Mouse (Mus musculus): ENCODE data around the gene Psg18.
"Not testable (repeated sequence)": the region's sequence is repeated elsewhere in the genome, so short reads cannot be mapped to it uniquely, and the experiment has no call there.

Psg18 gene

DNA sequence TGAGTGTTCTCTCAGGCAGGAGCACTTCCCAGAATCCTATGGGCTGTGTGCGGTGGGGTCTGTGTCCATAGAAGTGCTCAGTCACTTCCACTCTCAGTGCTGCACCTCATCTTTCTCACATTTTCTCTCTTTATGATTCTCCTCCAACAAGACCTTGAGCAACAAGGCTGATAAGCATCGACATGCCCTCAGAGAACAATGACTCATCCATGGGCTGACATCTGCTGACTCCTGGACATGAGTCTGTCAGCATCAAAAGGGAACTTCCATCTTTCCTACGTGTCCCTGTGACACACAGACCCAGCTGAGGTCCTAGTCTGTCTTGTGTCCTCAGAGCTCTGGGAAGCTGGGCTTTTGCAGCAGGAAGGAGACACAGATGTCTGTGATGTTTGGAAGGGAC lies at the start of gene Psg18:
Gene Psg18 (minus strand): TSS at position 101 of the 400 bp plus-strand sequence.
- DNase-seq, result not testable (repeated sequence)

DNA sequence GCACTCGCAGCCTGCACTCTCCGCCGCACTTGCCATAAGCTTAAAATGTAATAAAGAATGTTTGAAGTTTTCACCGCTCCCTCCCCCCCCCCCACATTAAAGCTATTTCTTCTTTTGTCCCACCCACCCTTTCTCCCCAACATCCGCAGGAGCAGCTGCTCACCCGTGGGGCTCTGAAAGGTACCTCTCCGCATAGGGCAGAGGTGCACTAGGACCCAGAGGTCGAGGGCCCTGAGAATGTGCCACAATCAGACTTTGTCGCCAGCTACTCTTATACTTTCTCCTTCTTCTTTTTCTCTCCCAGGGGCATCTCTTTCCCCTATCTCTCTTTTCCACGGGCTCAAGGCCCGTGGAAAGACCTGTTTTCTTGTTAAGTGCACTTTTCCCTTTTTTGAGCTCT lies 48.6 kb upstream of the Psg18 start:
- DNase-seq, result no peak

DNA sequence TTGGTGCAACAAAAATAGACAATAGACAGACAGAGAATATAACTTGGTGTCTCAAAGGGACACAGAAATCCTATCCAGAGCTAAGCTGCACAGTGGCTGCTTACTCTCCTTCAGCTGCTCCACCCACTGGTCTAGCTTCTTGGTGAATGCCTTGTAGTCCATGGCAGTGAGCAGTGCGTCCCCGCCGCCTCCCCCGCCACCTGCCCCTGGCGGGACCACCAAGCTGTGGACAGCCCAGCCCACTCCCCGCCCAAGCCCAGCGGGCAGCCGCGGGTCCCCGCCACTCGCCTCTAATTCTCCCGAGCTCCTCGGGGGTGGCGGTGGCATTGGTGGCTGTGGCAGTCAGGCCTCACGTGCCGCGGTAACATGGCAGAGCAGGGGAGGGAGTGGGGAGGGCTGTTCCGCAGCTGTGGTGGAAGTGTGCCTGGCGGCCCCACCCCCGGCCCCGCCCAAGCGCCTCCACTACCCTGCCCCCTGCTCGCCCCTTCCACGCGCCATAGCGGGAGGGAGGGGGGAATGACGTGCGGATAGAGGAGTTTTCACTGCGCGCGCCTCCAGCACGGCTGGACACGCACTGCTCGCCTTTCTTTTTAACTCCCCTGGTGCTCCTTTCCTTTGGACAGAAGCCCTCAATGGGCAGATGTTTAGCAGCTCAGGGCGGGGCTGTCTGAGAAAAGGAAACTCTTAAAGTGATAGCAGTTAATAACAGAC lies 47.9 kb upstream of the Psg18 start:
- peak; percentile 6 to 22 for DNase-seq

DNA sequence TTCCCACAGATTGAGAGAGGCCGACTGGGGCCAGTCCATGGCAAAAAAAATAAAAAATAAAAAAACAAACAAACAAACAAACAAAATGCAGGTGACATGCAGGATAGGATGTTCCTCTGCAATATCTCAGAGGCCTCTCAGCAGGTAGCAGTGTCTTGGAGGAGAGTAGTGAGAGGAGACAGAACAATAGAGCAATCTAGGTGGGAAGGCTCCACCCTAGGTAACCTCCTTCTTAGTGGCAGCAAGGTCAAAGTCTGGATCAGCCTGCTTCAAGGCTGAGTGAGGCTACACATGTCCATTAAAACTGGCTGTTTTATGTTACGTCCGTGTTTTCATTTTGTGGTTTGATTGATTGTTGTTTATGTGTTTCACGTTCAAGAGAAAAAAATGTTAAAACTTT lies 36.7 kb upstream of the Psg18 start:
- not testable (repeated sequence) for DNase-seq

DNA sequence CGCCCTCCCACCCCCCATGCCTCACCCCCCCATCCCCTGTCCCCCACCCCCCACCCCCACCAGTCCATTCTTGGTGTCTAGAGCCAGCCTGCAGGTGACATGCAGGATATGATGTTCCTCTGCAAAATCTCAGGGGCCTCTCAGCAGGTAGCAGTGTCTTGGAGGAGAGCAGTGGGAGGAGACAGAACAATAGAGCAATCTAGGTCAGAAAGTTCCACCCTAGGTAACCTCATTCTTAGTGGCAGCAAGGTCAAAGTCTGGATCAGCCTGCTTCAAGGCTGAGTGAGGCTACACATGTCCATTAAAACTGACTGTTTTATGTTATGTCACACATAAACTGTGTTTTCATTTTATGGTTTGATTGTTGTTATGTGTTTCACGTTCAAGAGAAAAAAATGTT lies 23.5 kb upstream of the Psg18 start:
- no peak for DNase-seq

DNA sequence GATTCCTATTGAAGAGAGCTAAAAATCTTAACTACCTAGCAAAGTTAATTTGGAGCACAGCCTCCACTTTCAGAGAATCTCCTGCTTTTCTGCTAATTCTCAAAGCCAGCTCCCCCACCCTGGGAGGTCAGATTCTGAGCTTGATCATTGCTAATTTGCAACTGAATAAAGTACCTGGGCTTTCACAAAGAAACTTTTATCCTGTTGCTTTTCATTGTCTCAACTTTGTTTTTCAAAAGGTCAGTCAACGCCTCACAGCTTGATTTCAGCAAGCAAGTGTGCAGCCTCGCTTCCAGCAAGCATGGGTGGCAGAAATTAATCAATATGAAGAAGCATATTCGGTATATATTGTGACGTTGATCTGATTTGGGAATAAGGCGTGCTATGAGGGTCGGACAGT lies 19.4 kb downstream of the Psg18 start:
- DNase-seq, result not testable (repeated sequence)

All from cerebellum, postnatal 10 days (tissue).